Mouse (Mus musculus) mouse embryonic stem cell (cell line): ENCODE data around the gene Gm13695.
"Not testable (repeated sequence)": the region's sequence is repeated elsewhere in the genome, so short reads cannot be mapped to it uniquely, and the experiment has no call there.

Experiments
- in situ Hi-C, 2 experiments: fragments of 300-500 bp; cut with MboI; formaldehyde crosslinking; loops; 1 replicate in 1 of 2; 3 replicates in 1 of 2; pipeline ENCODE4 v1.14.3; 2019 to 2020; ENCODE audit warnings: low sequenced_read_pairs in 2 of 2, low pct_unique_long_range_greater_than_20kb in 1 of 2, mixed read lengths in 1 of 2; ENCODE audit not compliant: unreplicated experiment in 1 of 2

Gene Gm13695

DNA sequence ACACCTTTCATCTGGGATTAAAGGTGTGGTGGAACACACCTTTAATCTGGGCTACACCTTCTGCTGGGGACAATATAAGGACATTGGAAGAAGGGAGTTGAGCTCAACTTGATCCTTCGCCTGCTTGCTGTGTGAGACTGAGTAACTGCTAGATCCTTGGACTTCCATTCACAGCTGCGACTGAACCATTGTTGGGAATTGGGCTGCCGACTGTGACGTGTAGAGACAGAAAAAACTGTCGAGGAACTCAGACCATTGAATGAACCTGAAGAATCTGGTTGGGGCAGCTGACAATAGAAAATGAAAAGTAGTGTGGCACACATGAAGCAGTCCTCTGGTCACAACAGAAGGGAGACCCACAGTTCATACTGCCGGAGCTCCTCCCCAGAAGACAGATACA is at the start of gene Gm13695:
Gene Gm13695 (plus strand): TSS at position 301 of the 400 bp plus-strand sequence.
- in situ Hi-C loops: not testable (repeated sequence)

DNA sequence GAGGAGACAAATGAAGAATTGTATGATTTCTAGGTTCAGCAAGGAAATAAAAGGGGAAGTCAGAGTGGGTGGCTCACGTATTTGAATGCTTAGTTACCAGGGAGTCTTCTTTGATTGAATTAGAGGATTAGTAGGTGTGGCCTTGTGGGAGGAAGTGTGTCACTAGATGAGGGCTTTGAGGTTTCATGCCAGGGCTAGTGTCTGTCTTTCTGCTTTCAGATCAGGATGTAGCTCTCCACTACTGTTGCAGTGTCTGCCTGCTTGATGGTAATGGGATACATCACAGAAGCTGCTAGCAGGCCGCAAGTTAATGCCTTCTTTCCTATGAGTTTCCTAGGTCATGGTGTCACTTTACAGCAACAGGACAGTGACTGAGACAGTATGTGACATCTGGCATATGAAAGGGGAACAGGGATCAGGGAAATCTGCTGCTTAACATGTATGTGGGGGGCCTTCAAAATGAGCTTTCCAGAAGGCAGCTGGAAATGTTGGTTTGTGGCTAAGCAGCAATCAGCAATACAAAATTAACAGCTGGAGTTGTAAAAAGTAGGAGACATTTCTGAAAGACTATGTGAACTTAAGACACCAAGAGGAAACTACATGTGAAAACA is 37.5 kb upstream of the Gm13695 start:
- in situ Hi-C loops: no loop called here

DNA sequence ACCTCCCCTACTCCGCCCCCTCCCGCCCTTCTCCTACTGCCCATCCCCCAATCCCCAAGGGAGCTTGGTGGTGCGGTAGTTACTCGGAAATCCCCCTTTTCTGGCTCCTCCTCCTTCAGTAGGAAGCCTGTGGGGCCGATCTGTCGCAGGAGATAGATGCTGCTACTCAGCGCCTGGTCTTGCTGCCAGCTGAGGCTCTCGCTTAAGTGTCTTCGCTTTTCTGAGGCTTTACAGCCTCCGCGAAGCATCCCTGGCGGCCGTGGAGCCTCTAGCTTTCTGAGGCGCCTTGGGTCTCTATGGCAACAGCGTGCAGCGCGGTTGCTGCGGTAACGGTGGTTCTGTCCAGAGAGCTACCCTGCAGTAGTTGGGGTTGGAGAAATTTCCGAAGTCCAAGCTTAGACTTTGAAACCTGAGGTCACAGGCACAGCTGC is 26.2 kb upstream of the Gm13695 start, which contains the start of gene Zswim2:
Gene Zswim2 (minus strand): TSS at position 298 of the 431 bp plus-strand sequence.
- in situ Hi-C loops: no loop called here

DNA sequence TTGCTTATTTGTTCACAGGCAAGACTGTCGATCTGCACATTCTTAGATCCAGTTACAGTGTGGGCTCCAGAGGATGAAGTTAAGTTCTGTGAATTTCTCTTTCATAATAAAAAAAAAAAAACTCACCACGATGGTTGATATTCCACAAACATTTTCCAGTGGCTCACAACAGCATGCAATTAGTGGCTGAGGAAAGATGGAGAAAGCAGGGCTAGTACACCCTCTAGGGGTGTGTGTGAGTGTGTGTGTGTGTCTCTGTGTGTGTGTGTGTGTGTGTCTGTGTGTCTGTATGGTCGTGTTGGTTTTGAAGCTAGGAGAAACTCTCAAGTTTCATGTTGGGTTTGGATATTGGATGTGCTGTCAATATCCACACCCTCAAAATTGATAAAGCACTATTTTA is 25.7 kb upstream of the Gm13695 start:
- in situ Hi-C loops: no loop called here

DNA sequence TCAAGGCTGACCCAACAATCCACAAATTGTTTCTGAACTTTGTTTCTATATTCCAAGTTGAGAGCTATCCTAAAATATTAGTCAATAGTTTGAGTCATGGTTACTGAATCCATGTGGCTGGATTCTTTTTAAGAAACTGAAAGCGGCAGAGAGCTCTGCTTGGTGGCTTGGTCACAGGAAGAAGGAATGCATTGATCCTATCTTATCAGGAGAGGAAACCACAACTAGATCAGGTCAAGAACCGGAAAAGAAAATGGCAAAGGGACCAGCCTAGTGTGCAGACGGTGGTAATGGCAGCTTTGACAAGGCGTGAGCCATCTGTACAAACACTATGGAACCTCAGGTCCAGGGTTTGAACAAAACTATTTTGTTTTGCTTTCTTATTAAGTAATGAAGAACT is 25.3 kb upstream of the Gm13695 start:
- in situ Hi-C loops: no loop called here

DNA sequence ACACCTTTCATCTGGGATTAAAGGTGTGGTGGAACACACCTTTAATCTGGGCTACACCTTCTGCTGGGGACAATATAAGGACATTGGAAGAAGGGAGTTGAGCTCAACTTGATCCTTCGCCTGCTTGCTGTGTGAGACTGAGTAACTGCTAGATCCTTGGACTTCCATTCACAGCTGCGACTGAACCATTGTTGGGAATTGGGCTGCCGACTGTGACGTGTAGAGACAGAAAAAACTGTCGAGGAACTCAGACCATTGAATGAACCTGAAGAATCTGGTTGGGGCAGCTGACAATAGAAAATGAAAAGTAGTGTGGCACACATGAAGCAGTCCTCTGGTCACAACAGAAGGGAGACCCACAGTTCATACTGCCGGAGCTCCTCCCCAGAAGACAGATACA is 11.7 kb upstream of the Gm13695 start, which contains the start of gene Gm13698:
Gene Gm13698 (plus strand): TSS at position 301 of the 400 bp plus-strand sequence.
- in situ Hi-C loops: not testable (repeated sequence)

DNA sequence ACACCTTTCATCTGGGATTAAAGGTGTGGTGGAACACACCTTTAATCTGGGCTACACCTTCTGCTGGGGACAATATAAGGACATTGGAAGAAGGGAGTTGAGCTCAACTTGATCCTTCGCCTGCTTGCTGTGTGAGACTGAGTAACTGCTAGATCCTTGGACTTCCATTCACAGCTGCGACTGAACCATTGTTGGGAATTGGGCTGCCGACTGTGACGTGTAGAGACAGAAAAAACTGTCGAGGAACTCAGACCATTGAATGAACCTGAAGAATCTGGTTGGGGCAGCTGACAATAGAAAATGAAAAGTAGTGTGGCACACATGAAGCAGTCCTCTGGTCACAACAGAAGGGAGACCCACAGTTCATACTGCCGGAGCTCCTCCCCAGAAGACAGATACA is 5.9 kb upstream of the Gm13695 start, which contains the start of gene Gm13693:
Gene Gm13693 (plus strand): TSS at position 301 of the 400 bp plus-strand sequence.
- in situ Hi-C loops: not testable (repeated sequence)

DNA sequence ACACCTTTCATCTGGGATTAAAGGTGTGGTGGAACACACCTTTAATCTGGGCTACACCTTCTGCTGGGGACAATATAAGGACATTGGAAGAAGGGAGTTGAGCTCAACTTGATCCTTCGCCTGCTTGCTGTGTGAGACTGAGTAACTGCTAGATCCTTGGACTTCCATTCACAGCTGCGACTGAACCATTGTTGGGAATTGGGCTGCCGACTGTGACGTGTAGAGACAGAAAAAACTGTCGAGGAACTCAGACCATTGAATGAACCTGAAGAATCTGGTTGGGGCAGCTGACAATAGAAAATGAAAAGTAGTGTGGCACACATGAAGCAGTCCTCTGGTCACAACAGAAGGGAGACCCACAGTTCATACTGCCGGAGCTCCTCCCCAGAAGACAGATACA is 5.7 kb downstream of the Gm13695 start, which contains the start of gene Gm13696:
Gene Gm13696 (plus strand): TSS at position 301 of the 400 bp plus-strand sequence.
- in situ Hi-C loops: not testable (repeated sequence)

DNA sequence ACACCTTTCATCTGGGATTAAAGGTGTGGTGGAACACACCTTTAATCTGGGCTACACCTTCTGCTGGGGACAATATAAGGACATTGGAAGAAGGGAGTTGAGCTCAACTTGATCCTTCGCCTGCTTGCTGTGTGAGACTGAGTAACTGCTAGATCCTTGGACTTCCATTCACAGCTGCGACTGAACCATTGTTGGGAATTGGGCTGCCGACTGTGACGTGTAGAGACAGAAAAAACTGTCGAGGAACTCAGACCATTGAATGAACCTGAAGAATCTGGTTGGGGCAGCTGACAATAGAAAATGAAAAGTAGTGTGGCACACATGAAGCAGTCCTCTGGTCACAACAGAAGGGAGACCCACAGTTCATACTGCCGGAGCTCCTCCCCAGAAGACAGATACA is 11.5 kb downstream of the Gm13695 start, which contains the start of gene Gm13694:
Gene Gm13694 (plus strand): TSS at position 301 of the 400 bp plus-strand sequence.
- in situ Hi-C loops: not testable (repeated sequence)

DNA sequence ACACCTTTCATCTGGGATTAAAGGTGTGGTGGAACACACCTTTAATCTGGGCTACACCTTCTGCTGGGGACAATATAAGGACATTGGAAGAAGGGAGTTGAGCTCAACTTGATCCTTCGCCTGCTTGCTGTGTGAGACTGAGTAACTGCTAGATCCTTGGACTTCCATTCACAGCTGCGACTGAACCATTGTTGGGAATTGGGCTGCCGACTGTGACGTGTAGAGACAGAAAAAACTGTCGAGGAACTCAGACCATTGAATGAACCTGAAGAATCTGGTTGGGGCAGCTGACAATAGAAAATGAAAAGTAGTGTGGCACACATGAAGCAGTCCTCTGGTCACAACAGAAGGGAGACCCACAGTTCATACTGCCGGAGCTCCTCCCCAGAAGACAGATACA is 17.3 kb downstream of the Gm13695 start, which contains the start of gene Gm13697:
Gene Gm13697 (plus strand): TSS at position 301 of the 400 bp plus-strand sequence.
- in situ Hi-C loops: not testable (repeated sequence)

DNA sequence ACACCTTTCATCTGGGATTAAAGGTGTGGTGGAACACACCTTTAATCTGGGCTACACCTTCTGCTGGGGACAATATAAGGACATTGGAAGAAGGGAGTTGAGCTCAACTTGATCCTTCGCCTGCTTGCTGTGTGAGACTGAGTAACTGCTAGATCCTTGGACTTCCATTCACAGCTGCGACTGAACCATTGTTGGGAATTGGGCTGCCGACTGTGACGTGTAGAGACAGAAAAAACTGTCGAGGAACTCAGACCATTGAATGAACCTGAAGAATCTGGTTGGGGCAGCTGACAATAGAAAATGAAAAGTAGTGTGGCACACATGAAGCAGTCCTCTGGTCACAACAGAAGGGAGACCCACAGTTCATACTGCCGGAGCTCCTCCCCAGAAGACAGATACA is 23.1 kb downstream of the Gm13695 start, which contains the start of gene Gm13691:
Gene Gm13691 (plus strand): TSS at position 301 of the 400 bp plus-strand sequence.
- in situ Hi-C loops: not testable (repeated sequence)

DNA sequence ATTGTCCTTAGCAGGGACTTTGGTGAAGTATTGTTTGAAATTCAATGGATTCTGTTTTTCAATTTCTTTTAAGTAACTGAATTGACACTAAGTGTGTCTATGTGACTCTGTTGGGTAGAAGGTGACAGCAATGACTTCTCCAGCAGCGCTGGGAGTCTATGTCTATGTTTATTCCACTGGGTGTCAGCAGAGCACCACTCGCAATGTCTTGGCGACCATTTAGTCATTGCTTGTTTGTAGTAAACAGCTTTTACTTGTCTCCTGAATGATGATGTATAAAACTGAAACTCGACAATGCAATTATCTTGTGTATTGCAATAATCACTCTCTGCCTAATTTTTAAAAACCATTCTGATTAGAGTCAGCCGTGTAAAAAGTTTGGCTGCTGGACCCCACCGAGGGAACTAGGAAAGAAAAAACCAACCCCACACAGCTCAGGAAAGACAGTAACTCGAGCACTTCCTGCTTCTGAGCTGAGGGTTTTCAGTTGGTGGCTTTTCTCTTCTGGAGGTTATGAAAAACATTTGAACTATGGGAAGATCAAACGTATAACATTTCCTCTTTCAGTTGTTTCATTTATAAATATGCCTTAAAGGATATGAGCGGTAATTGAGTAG is 26.6 kb downstream of the Gm13695 start:
- in situ Hi-C loops: not testable (repeated sequence)

DNA sequence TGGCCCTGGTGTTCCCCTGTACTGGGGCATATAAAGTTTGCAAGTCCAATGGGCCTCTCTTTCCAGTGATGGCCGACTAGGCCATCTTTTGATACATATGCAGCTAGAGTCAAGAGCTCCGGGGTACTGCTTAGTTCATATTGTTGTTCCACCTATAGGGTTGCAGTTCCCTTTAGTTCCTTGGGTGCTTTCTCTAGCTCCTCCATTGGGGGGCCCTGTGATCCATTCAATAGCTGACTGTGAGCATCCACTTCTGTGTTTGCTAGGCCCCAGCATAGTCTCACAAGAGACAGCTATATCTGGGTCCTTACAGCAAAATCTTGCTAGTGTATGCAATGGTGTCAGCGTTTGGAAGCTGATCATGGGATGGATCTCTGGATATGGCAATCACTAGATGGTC is 27.4 kb downstream of the Gm13695 start:
- in situ Hi-C loops: not testable (repeated sequence)

DNA sequence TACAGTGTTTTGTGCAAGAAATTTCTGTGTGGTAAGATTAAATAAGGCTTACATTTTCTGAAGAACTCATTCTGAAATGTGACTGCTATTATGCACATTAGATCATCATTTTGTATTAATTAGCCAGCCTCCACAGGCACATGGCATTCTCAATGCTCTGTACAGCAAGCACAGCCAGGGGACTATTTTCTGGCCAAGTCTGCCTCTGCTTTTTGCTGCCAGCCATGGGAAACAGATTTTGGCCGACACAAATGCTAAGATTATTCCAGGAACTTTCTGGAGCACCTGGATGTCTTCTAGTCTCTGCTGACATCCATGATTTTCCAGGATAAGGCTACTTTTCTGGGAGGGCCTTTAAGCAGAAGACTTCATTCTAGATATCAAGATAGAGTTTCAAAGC is 41.8 kb downstream of the Gm13695 start:
- in situ Hi-C loops: no loop called here

DNA sequence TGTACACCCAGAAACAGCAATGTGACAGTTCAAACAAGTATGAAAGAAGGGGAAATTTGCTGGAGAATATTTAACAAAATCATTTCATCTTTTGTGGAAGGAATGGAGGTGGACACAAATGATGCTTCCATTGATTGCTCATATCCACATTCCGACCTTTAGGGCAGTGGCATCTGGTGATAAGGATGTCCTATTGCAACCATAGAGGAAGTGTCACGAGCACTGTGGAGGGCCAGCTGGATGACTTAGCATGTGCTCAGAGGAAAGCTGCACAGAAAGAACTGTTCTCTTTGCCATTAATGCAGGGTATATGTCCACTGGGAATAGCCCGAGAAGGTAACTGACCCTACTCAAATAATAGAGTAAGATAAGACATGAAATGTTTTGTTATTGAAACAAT is 42.7 kb downstream of the Gm13695 start:
- in situ Hi-C loops: no loop called here

DNA sequence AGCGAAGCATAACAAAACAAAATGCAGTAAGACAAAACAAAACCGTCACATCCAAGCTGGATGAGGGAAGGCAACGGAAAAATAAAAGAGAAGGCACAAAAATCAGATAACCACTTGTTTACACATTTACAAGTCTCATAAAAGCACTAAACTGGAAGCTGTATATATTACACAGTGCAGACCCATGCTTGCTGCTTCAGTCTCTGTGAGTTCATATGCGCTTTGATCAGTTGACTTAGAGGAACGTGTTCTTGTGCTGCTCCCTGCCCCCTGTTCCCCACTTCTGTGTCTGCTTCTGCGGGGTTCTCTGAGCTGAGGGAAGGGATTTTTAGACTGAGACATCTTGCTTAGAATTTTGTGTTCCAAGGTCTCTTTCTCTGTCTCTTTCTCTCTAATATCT is 47.5 kb downstream of the Gm13695 start:
- in situ Hi-C loops: no loop called here

DNA sequence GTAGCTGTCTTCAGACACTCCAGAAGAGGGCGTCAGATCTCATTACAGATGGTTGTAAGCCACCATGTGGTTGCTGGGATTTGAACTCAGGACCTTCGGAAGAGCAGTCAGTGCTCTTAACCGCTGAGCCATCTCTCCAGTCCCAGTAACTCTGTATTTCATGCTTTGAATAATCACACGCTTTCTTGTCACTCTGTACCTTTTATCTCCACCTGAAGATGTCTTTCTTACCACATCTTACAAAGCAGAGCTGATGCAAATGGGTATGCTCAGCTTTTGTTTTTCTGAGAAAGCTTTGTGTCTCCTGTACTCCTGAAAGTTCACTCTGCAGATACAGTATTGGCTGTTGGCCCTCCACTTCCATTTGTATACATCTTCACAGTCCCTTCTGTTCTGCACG is 49.2 kb downstream of the Gm13695 start:
- in situ Hi-C loops: not testable (repeated sequence)

DNA sequence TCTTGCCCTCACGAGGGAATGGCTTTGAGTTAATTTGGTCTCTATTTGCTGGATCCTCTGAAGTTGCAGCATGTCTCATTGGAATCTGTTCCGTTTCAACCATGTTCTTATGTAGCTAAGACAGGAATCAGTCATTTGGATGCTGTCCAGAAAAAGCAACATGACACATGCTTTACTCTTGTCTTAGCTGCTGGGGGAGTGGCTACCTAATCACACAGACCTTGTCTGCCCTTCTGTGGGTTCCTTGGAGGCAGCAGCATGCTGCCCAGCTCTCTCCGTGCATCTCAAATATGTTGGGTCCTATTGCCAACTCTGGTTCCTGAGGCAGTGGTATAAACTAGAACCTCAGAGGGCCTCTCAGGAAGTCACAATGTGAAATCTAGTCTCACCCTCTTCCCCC is 51.2 kb downstream of the Gm13695 start:
- in situ Hi-C loops: no loop called here
